Mouse (Mus musculus) brain, embryonic 14.5 days (tissue): ENCODE measurements at regions not wholly inside any gene's neighbourhood (a gene's known extent, or its start where the extent isn't known, plus 50 kb on each side); places are given as distances from the start of the nearest gene placed in this dataset.
A peak's percentile ranks its signal among the peaks of the same experiment; 100 is the strongest.

Source experiments
- DNase-seq: peaks from one replicate; pipeline ENCODE4 v3.0.0-alpha.2; 2011; ENCODE audit warnings: low read depth
- CTCF ChIP-seq: fragments of 200-500 bp; IDR thresholded peaks from 2 replicates; pipeline ENCODE4 v1.5.1; 2012; ENCODE audit warnings: inconsistent platforms, mild to moderate bottlenecking, moderate library complexity, borderline replicate concordance; ENCODE audit not compliant: insufficient read depth, insufficient read length; ENCODE audit errors: extremely low read depth
- POLR2A ChIP-seq: fragments of 200-500 bp; IDR thresholded peaks from 2 replicates; pipeline ENCODE4 v1.6.1; 2012; ENCODE audit warnings: mild to moderate bottlenecking, inconsistent platforms, borderline replicate concordance; ENCODE audit not compliant: poor library complexity, insufficient read depth, insufficient read length, severe bottlenecking; ENCODE audit errors: extremely low read depth

DNA sequence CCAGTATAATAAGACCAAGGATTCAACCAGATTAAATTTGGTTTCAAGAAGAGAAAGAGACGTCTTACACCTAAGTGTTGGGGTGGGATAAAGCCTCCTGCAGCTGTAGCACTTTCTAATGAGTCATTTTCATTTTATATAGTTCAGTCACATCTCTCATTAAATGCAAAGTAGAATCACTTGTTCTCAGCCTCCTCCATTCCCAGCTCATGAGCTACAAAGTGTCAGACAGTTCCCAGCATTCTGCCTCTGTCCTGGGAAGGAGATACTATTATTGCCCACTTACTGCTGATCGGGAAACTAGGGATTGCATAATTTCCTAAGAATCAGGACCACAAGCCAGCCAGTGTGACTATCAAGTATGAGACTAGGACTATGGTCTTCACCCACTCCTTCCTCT lies 158.9 kb downstream of the Tph2 start:
- DNase-seq: no peak
- TF ChIP-seq CTCF (no peak), POLR2A (no peak)

DNA sequence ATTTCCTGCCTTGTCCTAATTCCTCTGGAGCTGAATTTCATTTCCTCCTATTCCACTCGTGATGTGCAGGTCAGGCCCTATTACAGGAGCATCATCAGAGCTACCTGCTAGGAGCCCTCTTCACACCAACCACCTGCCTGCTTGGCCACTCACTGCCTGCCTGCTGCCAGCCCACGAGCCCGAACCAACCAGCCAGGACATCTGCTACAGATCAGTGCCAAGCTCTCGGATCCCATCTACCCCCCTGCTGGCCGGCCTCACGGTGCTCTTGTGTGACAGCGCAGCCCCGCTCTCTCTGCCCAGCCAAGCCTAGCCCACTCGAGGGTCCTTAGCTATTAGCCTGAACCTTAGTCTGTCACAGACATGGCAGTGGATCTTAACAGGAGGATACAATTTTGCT lies 165.4 kb downstream of the Tph2 start:
- TF ChIP-seq POLR2A (no peak), CTCF (no peak)
- peak; percentile 40 for DNase-seq

DNA sequence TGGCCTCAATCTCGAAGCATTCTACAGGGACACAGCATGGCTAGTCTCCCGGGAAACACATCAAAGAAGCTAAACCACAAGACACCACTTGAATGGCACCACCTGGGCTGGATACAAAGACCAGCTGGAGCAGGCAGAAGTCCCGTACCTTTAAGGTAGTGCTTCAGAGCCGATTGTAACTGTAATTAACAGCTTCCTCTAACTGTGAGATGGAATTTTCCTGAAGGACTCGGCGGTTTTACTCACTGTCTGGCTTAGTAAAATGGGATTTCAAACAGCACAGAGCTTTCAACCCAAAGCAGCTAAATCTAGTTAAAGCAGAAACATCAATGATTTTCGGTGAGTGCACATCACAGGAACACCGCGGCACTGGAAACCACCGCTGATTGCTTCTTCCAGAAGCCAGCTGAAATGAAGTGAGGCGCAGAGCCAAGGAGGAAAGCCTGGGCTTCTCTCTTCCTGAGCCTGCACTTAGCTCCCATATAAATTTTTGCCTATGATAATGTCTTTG lies 171.3 kb downstream of the Tph2 start:
- DNase-seq: peak; percentile 87
- TF ChIP-seq POLR2A: no peak

DNA sequence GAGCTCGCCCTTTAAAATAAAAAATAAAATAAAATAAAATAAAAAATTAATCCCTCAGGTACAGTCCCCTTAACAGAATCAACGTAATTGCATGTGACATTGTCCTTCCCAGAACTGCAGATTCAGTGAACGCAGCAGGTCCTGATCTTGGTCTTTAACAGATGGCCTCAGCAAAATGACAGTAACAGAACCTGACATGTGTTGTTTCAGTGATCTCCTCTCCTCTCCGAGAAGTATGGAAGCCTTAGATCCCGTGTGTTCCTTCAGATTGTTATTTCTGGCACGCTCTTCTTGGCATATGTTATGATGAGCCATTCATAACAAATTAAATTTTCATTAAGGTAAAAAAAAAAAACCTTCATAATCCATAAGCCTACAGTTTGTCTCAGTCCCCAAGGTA lies 171.9 kb downstream of the Tph2 start:
- DNase-seq: peak; percentile 82
- no peak for TF ChIP-seq CTCF
- no peak for TF ChIP-seq POLR2A

DNA sequence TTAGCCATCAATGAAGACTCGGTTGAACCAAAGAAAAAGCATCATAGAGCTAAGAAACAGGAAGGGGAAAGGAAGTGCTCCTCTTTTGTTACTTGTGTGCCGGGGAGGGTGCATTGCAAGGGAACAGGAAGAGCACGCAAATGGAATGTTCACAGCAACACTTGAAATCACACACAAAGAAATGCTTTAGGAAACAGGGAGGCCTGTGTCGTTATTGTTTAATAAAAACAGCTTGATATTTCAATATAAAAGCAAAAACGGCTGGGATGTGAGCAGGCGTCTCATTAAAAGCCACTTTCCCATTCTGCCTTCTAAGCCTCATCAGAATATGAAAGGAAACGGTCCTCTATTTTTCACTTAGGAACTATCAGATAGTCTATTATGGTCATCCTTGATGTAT lies 172.5 kb downstream of the Tph2 start:
- TF ChIP-seq POLR2A (no peak), CTCF (no peak)

DNA sequence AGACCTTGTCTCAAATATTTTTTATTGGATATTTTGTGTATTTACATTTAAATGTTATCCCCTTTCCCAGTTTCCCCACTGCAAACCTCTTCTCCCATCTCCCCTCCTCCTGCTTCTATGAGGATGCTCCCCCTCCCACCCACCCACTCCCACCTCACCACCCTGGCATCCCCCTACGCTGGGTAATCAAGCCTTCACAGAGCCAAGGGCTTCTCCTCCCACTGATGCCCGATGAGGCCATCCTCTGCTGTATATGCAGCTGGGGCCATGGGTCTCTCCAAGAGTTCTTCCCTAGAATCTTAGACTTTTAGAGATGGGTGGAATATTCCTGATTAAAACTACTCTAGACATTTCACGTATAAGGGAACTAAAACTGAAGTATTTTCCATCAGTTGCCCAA lies 172.9 kb downstream of the Tph2 start:
- TF ChIP-seq POLR2A (no peak), CTCF (no peak)
- no peak for DNase-seq

More for the DNA sequence above, 172.5 kb downstream of the Tph2 start:
- peak; percentile 60 for DNase-seq

DNA sequence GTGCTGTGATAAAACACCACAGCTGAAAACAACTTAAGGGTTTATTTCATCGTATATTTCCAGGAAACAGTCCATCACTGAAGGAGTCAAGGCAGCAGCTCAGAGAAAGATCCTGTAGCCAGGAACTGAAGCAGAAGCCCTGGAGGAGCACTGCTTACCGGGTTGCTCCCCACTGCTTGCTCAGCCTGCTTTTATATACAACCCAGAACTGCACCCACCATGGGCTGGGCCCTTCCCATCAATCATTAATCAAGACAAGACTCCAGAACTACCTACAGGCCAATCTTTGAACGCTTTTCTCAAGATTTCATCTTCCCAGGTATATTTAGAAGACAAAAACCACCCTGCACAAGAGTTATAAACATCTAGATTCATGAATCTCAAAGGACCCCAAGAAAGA lies 188.4 kb downstream of the Tph2 start:
- no peak for TF ChIP-seq POLR2A
- no peak for TF ChIP-seq CTCF
- DNase-seq: no peak

DNA sequence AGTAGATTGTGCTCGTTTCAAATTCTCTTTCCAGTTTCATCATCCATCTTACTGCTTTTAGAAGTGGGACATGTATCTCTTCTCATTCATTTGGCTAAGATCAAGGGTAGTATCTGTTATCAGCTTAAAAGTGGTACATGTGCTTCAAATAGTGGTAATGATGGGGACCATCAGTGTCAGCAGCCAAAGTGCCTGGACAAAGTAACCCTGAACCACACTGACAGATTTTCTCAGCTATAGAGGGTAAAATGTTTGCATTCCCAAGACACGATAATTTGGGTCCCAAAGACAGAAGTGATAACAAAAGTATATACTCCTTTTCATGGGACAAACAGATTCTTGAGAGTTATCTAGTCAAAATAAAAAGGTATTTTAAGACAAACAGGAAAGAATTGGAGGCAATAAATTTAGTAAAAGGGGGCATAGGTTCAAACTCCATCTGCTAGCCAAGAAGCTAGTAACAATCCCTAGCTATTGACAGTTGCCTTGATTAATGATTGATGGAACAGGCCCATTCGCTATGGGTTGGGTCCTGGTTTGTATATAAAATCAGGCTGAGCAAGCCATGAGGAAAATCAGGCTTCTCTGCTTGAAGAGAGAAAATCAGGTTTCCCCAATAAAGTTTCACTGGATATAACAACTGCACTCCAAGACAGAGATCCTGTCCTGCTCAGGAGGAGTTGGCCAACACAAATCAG lies 189.5 kb downstream of the Tph2 start:
- TF ChIP-seq POLR2A (no peak), CTCF (no peak)
- DNase-seq: no peak

DNA sequence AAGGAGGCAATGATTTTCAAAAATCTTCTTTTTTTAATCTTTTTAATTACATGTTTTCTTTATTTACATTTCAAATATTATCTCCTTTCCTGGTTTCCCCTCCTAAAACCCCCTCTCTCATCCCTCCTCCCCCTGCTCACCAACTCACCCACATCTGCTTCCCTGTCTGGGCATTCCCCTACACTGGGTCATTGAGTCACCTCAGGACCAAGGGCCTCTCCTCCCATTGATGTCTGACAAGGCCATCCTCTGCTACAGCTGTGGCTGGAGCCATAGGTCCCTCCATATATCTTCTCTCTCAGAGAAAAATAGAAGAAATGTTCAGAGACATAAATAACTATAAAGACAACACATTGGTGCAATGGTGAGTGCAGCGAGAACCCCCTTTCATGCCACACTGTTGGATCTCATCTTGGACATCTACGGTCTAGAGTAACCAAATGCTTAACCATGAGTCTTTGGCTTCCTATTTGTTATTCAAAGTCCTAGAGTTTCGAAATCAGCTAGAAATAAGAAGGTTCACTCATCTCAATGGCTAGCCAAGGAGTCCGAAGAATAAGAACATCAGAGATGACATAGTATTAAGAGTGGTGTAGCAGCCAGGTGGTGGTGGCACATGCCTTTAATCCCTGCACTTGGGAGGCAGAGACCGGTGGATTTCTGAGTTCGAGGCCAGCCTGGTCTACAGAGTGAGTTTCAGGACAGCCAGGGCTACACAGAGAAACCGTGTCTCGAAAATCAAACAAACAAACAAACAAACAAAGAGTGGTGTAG lies 186.5 kb upstream of the Trhde start:
- TF ChIP-seq CTCF: no peak
- no peak for TF ChIP-seq POLR2A
- no peak for DNase-seq

DNA sequence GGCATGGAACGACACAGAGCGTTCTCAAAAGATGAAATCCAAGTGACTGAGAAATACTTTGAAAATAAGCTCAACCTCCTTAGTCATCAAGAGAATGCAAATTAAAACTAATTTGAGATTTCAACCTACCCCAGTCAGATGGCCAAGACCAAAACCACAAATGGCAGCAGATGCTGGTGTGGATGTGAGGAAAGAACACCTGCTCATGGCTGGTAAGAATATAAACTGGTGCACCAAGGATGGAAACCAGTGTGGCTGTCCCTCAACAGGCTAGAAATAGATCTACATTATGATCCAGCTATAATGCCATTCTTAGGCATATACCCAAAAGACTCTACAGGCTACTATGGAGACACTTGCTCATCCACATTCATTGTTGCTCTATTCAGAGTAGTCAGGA lies 170.3 kb upstream of the Trhde start:
- no peak for DNase-seq
- TF ChIP-seq CTCF: no peak
- TF ChIP-seq POLR2A: no peak

DNA sequence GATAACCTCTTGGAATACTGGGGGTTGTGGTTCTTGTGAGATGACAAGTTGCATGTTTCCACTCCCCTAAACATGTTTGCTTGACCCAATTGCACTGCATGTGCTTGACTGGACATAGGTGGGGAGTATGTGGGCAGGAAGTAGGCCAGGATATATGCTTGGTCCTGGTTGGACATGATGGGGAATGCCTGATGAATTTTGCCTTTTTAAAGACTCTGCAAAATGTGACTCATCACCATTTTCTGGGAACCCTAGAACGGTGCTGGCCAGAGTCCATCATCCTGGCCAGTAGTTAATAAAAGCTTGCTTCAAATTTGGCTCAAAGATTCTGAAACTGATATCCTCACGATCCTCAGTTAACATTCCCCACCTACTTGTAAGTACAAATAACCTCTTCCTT lies 161.5 kb upstream of the Trhde start:
- TF ChIP-seq CTCF: no peak
- TF ChIP-seq POLR2A: no peak
- DNase-seq: no peak

DNA sequence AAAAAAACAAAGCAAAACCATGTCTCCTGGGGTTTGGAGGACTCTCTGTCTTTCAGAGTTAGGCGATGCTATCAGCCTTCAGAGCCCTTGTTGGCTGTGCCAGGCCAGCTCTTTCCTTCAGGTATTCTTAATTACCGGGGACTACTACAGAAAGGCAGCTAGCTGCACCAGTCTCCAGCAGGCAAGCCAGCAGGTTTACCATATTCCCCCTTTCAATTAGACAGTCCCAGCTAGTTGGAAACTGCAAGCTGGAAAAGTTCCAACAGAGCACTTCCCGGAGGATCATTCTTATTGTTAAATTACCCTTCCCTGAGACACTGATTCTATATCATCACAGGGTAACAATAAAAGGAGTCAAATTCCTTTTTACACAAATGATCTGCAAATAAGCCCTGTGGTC lies 155.8 kb upstream of the Trhde start:
- TF ChIP-seq CTCF (no peak), POLR2A (no peak)
- DNase-seq: peak; percentile 65
